Mouse (Mus musculus): Measurements from ENCODE around the gene Tob1. TPM values are rescaled to one million over a fixed set of nuclear protein-coding genes. Genes with fewer than 3 reads are reported as not detected.
A peak's percentile ranks its signal among the peaks of the same experiment; 100 is the strongest.

Gene Tob1
- total and polyA plus RNA-seq, 2 experiments from 2014 or later, result 17.3 to 31.6 TPM

DNA sequence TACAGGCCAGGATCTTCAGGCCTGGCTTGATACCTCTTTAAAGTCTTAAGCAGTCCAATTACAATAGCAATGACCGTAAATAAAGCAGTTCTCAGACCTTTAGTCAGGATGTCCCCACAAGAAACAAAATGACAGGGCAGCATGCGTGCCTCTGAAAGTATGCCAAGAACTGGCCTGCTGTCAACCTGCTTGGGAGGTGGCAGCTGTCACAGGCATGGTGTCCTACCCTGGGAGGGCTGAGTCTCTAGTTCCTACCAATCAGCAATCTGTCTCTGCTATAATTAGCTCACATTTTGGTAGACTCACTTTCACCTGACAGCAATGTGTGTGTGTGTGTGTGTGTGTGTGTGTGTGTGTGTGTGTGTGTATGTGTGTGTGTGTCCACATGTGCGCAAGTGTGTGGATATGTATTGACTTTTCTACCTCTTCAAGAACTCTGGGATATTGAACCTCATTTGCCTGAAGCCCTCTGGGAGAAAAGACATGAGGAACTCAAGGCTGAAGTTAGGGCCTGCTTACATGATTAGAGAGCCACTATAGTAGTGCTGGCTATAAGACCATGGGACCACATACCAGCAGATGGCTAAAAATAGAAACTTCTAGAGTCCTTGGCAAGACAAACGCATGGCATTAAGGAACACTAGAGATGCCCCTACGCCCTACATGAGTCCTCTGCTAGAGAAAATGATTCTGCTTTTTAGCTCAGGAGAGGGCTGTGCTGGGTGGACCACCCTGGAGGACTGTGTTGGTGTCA, 18.1 kb downstream of the Tob1 start:
- WGBS, result 70% methylated on average over 5 of the region's 5 CpGs
- no peaks in the 10 kb centered on the region for H3K4me1 ChIP-seq (ENCODE audit: insufficient read depth)
- H3K27me3 ChIP-seq (ENCODE audit: insufficient read depth, low read length), result no peaks in the 10 kb centered on the region
- H3K4me2 ChIP-seq (ENCODE audit: low read depth), result no peak overlapping the region
- no peaks in the 10 kb centered on the region for H3K9me3 ChIP-seq (ENCODE audit: low read length)
- no peak for TF ChIP-seq CTCF (IDR thresholded peaks at IDR 0.05; ENCODE audit: low read depth)
- no peak overlapping the region for H3K27ac ChIP-seq (ENCODE audit: low read depth, low read length)
- H3K9ac ChIP-seq, result no peak overlapping the region
- no peak overlapping the region for H3K4me3 ChIP-seq (ENCODE audit: low read depth, low read length)
- ATAC-seq, result no peak
- no peak for DNase-seq
- no peaks in the 10 kb centered on the region for H3K36me3 ChIP-seq (ENCODE audit: insufficient read depth)

GRCm38 (mm10) chr11:94230244-94230643, 19.0 kb downstream of the Tob1 start:
- Histone ChIP-seq H3K9ac (no peak overlapping the region), H3K4me1 (ENCODE audit: insufficient read depth) (no peaks in the 10 kb centered on the region), H3K4me2 (ENCODE audit: low read depth) (no peak overlapping the region), H3K36me3 (ENCODE audit: insufficient read depth) (no peaks in the 10 kb centered on the region), H3K27me3 (ENCODE audit: insufficient read depth, low read length) (no peaks in the 10 kb centered on the region), H3K9me3 (ENCODE audit: low read length) (no peaks in the 10 kb centered on the region), H3K4me3 (ENCODE audit: low read depth, low read length) (no peak overlapping the region), H3K27ac (ENCODE audit: low read depth, low read length) (no peak overlapping the region)
- WGBS, result 88% methylated on average over 8 of the region's 8 CpGs
- DNase-seq, result no peak
- TF ChIP-seq CTCF (IDR thresholded peaks at IDR 0.05; ENCODE audit: low read depth), result no peak
- ATAC-seq, result no peak

- Histone ChIP-seq H3K4me3 (ENCODE audit: low read depth, low read length) (no peak overlapping the region), H3K9ac (no peak overlapping the region), H3K27me3 (ENCODE audit: insufficient read depth, low read length) (no peaks in the 10 kb centered on the region), H3K4me1 (ENCODE audit: insufficient read depth) (no peaks in the 10 kb centered on the region), H3K4me2 (ENCODE audit: low read depth) (no peak overlapping the region), H3K9me3 (ENCODE audit: low read length) (no peaks in the 10 kb centered on the region), H3K27ac (ENCODE audit: low read depth, low read length) (no peak overlapping the region), H3K36me3 (ENCODE audit: insufficient read depth) (no peaks in the 10 kb centered on the region)
- 77% methylated on average over 19 of the region's 19 CpGs for WGBS
- ATAC-seq (no peak), DNase-seq (no peak)
- TF ChIP-seq CTCF (IDR thresholded peaks at IDR 0.05; ENCODE audit: low read depth), result no peak
These were observed 20.7 kb downstream of the Tob1 start for GRCm38 (mm10) chr11:94231821-94232552.

DNA sequence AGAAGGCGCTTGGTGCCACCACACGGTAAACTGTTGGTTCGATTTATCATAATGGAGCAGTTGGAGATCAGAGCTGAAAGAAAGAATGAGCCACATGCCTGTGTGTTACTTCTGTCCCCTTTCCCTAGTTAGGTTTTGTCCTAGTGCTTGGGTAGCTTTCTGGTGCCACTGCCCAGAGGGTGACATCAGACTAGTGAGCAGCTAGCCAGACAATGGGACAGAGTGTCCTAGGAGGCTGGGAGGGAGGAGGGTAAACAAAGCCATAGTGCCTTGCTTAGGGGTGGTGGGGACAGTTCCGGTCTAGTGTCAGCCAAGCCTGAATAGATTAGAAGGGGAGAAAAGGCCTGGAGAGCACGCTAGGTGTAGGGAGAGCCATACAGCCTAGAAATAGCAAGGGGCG, 22.2 kb downstream of the Tob1 start:
- peak; percentile 45; the same call in 1 of the 2 replicates for ATAC-seq
- Histone ChIP-seq H3K27ac (ENCODE audit: low read depth, low read length) (no peak overlapping the region), H3K36me3 (ENCODE audit: insufficient read depth) (no peaks in the 10 kb centered on the region), H3K4me3 (ENCODE audit: low read depth, low read length) (no peak overlapping the region), H3K9me3 (ENCODE audit: low read length) (no peaks in the 10 kb centered on the region), H3K27me3 (ENCODE audit: insufficient read depth, low read length) (no peaks in the 10 kb centered on the region), H3K9ac (no peak overlapping the region), H3K4me1 (ENCODE audit: insufficient read depth) (no peaks in the 10 kb centered on the region), H3K4me2 (ENCODE audit: low read depth) (no peak overlapping the region)
- no peak for TF ChIP-seq CTCF (IDR thresholded peaks at IDR 0.05; ENCODE audit: low read depth)
- WGBS, result 42% methylated on average over 6 of the region's 6 CpGs
- no peak for DNase-seq

GRCm38 (mm10) chr11:94234380-94234779, 23.1 kb downstream of the Tob1 start:
- WGBS, result 93% methylated on average over 12 of the region's 12 CpGs
- ATAC-seq, result no peak
- no peak overlapping the region for H3K9ac ChIP-seq
- H3K36me3 ChIP-seq (ENCODE audit: insufficient read depth), result no peaks in the 10 kb centered on the region
- no peak for TF ChIP-seq CTCF (IDR thresholded peaks at IDR 0.05; ENCODE audit: low read depth)
- H3K9me3 ChIP-seq (ENCODE audit: low read length), result no peaks in the 10 kb centered on the region
- no peaks in the 10 kb centered on the region for H3K4me1 ChIP-seq (ENCODE audit: insufficient read depth)
- H3K27me3 ChIP-seq (ENCODE audit: insufficient read depth, low read length), result no peaks in the 10 kb centered on the region
- H3K4me2 ChIP-seq (ENCODE audit: low read depth), result no peak overlapping the region
- no peak overlapping the region for H3K27ac ChIP-seq (ENCODE audit: low read depth, low read length)
- H3K4me3 ChIP-seq (ENCODE audit: low read depth, low read length), result no peak overlapping the region
- DNase-seq, result no peak

GRCm38 (mm10) chr11:94234857-94235256, 23.6 kb downstream of the Tob1 start:
- Histone ChIP-seq H3K9ac (no peak overlapping the region), H3K4me3 (ENCODE audit: low read depth, low read length) (no peak overlapping the region), H3K36me3 (ENCODE audit: insufficient read depth) (no peaks in the 10 kb centered on the region), H3K4me2 (ENCODE audit: low read depth) (no peak overlapping the region), H3K27me3 (ENCODE audit: insufficient read depth, low read length) (no peaks in the 10 kb centered on the region), H3K27ac (ENCODE audit: low read depth, low read length) (no peak overlapping the region), H3K4me1 (ENCODE audit: insufficient read depth) (no peaks in the 10 kb centered on the region), H3K9me3 (ENCODE audit: low read length) (no peaks in the 10 kb centered on the region)
- no peak for TF ChIP-seq CTCF (IDR thresholded peaks at IDR 0.05; ENCODE audit: low read depth)
- WGBS, result 92% methylated on average over 8 of the region's 8 CpGs
- ATAC-seq (no peak), DNase-seq (no peak)

GRCm38 (mm10) chr11:94236074-94236473, 24.8 kb downstream of the Tob1 start:
- Histone ChIP-seq H3K27ac (ENCODE audit: low read depth, low read length) (peak overlapping the region; percentile 67), H3K4me2 (ENCODE audit: low read depth) (no peak overlapping the region), H3K4me1 (ENCODE audit: insufficient read depth) (no peaks in the 10 kb centered on the region), H3K27me3 (ENCODE audit: insufficient read depth, low read length) (no peaks in the 10 kb centered on the region), H3K9ac (no peak overlapping the region), H3K36me3 (ENCODE audit: insufficient read depth) (no peaks in the 10 kb centered on the region), H3K4me3 (ENCODE audit: low read depth, low read length) (no peak overlapping the region), H3K9me3 (ENCODE audit: low read length) (no peaks in the 10 kb centered on the region)
- DNase-seq (peak; percentile 92), ATAC-seq (peak; percentile 98)
- peak; percentile 95 for TF ChIP-seq CTCF (IDR thresholded peaks at IDR 0.05; ENCODE audit: low read depth)
- 26% methylated on average over 3 of the region's 3 CpGs for WGBS

Data from forebrain, postnatal 0 days (tissue).